Mouse (Mus musculus): ENCODE measurements around the gene Orai3. TPM values are rescaled to one million over a fixed set of nuclear protein-coding genes. Genes with fewer than 3 reads are reported as not detected.
A peak's percentile ranks its signal among the peaks of the same experiment; 100 is the strongest.
"Not testable (repeated sequence)": the region's sequence is repeated elsewhere in the genome, so short reads cannot be mapped to it uniquely, and the experiment has no call there.

Orai3 gene
- polyA plus RNA-seq, 1 experiment from 2014 or later, result 9.1 TPM

DNA sequence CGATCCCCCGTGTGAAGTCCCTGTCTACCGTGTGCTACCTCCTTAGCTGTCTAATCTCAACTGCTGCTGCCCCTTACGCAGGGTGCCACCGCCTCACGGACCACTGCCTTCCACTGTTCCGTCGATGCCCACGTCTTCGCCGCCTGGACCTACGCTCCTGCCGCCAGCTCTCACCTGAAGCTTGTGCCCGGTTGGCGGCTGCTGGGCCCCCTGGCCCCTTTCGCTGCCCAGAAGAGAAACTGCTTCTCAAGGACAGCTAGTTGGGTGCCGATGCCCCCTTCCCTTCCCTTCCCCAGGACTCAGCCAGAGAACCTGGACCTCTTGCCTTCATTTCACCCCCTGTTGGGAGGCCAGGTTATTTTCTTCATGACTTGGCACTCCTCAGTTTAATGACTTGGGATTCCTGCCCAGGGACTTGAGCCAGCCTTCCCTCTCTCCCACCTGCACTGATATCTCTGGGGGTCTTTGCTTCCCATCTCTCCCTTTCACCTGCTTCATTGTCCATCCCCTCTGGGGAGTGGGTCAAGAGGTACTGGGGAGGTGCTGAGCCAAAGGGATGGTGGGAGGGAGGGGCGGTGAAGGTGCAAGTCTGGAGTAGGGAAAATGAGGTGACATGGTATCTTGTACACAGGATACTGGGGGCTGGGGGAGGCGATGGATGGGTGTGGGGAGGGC, 1.8 kb upstream of the Orai3 start:
- Histone ChIP-seq H3K9me3 (no peaks in the 10 kb centered on the region), H3K27me3 (no peaks in the 10 kb centered on the region), H3K4me2 (no peak overlapping the region), H3K9ac (peak overlapping the region; percentile 49; the same call in 1 of the 2 replicates), H3K4me3 (no peak overlapping the region), H3K4me1 (replicated peaks) (peaks cover 30% of the 10 kb centered on the region), H3K36me3 (peaks cover 57% of the 10 kb centered on the region), H3K27ac (peak overlapping the region; percentile 24; the same call in 1 of the 2 replicates)
- no peak for ATAC-seq (ENCODE audit: low FRiP score)
- WGBS, result 93% methylated on average over 19 of the region's 19 CpGs

GRCm38 (mm10) chr7:127768346-127768996, 1.1 kb upstream of the Orai3 start:
- Histone ChIP-seq H3K9me3 (no peaks in the 10 kb centered on the region), H3K4me1 (replicated peaks) (peaks cover 30% of the 10 kb centered on the region), H3K4me3 (no peak overlapping the region), H3K27me3 (no peaks in the 10 kb centered on the region), H3K9ac (no peak overlapping the region), H3K27ac (peak overlapping the region; percentile 24; the same call in 1 of the 2 replicates), H3K36me3 (peaks cover 52% of the 10 kb centered on the region), H3K4me2 (0 out of 2 replicates have a peak overlapping the region, but pooled peaks have one; percentile 65)
- 51% methylated on average over 13 of the region's 13 CpGs for WGBS
- peak; percentile 40 for ATAC-seq (ENCODE audit: low FRiP score)

- Histone ChIP-seq H3K4me1 (replicated peaks) (peaks cover 30% of the 10 kb centered on the region), H3K27me3 (no peaks in the 10 kb centered on the region), H3K4me3 (peak overlapping the region; percentile 43), H3K9me3 (no peaks in the 10 kb centered on the region), H3K27ac (peak overlapping the region; percentile 75), H3K4me2 (peak overlapping the region; percentile 65), H3K36me3 (peaks cover 46% of the 10 kb centered on the region), H3K9ac (peak overlapping the region; percentile 78)
- peak; percentile 82 for ATAC-seq (ENCODE audit: low FRiP score)
- under 1% methylated on average over 16 of the region's 16 CpGs for WGBS
Measured at GRCm38 (mm10) chr7:127768997-127769593, 520 bp upstream of the Orai3 start.

- Histone ChIP-seq H3K9me3 (no peaks in the 10 kb centered on the region), H3K27ac (peak overlapping the region; percentile 75), H3K9ac (peak overlapping the region; percentile 78), H3K4me3 (peak overlapping the region; percentile 43), H3K4me2 (peak overlapping the region; percentile 65), H3K36me3 (peaks cover 34% of the 10 kb centered on the region), H3K4me1 (replicated peaks) (peaks cover 30% of the 10 kb centered on the region), H3K27me3 (no peaks in the 10 kb centered on the region)
- WGBS, result 5% methylated on average over 27 of the region's 27 CpGs
- ATAC-seq (ENCODE audit: low FRiP score), result peak; percentile 18; the same call in 1 of the 2 replicates
Measured at GRCm38 (mm10) chr7:127770039-127770905, 657 bp downstream of the Orai3 start.

DNA sequence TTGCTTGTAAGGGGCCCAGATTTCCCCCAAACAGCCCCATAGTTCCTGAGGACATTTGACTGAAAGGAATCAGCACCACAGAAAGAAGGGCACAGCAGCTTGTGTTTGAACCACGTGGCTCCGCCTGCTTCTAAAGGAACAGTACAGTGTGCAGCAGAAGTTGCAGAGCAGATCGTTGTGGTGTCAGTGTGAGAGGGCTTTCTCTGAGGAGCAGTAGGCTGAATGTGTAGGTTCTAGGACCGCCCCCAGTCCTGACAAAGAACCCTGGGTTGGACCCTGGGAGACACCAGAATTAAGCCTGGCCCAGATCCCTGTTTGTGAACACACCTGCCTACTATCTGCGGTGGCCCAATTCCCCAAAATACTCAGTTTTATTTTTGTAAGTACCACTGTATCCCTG, 1.6 kb downstream of the Orai3 start:
- peaks cover 35% of the 10 kb centered on the region for H3K4me1 ChIP-seq (replicated peaks)
- 77% methylated on average over 5 of the region's 5 CpGs for WGBS
- no peaks in the 10 kb centered on the region for H3K27me3 ChIP-seq
- no peak overlapping the region for H3K4me3 ChIP-seq
- no peak for ATAC-seq (ENCODE audit: low FRiP score)
- H3K4me2 ChIP-seq, result peak overlapping the region; percentile 65
- no peak overlapping the region for H3K27ac ChIP-seq
- peaks cover 24% of the 10 kb centered on the region for H3K36me3 ChIP-seq
- no peaks in the 10 kb centered on the region for H3K9me3 ChIP-seq
- no peak overlapping the region for H3K9ac ChIP-seq

- H3K27me3 ChIP-seq, result no peaks in the 10 kb centered on the region
- no peak for ATAC-seq (ENCODE audit: low FRiP score)
- peaks cover 35% of the 10 kb centered on the region for H3K4me1 ChIP-seq (replicated peaks)
- H3K36me3 ChIP-seq, result peaks cover 16% of the 10 kb centered on the region
- 87% methylated on average over 3 of the region's 3 CpGs for WGBS
- H3K4me3 ChIP-seq, result no peak overlapping the region
- no peaks in the 10 kb centered on the region for H3K9me3 ChIP-seq
- H3K27ac ChIP-seq, result no peak overlapping the region
- H3K4me2 ChIP-seq, result no peak overlapping the region
- H3K9ac ChIP-seq, result no peak overlapping the region
Measured at GRCm38 (mm10) chr7:127772080-127772479, 2.5 kb downstream of the Orai3 start.

DNA sequence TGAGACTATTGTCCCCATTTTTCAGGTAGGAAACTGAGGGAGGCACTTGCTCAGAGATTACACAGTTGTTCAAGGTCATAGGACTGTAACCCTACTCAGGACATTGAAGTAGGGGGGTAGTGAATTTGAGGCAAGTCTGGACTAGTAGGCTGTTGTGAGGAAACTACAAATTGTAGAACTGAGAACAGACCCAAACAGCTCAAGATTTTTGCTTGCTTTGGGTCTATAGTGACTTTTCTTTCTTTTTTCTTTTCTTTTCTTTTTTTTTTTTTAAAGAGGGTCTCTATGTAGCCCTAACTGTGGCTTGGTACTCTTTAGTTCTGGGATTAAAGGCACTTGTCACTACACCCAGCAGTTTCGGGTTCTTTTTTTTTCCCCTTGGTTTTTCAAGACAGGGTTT, 2.9 kb downstream of the Orai3 start:
- Histone ChIP-seq H3K27ac (no peak overlapping the region), H3K4me3 (no peak overlapping the region), H3K27me3 (no peaks in the 10 kb centered on the region), H3K4me2 (no peak overlapping the region), H3K4me1 (replicated peaks) (peaks cover 35% of the 10 kb centered on the region), H3K9ac (no peak overlapping the region), H3K9me3 (no peaks in the 10 kb centered on the region), H3K36me3 (peaks cover 11% of the 10 kb centered on the region)
- ATAC-seq (ENCODE audit: low FRiP score), result no peak
- WGBS, result 100% methylated on average over 1 of the region's 1 CpGs

GRCm38 (mm10) chr7:127773664-127774384, 4.2 kb downstream of the Orai3 start:
- ATAC-seq (ENCODE audit: low FRiP score), result no peak
- Histone ChIP-seq H3K27me3 (no peaks in the 10 kb centered on the region), H3K4me2 (no peak overlapping the region), H3K9me3 (no peaks in the 10 kb centered on the region), H3K4me3 (no peak overlapping the region), H3K36me3 (peaks cover 4% of the 10 kb centered on the region), H3K27ac (no peak overlapping the region), H3K4me1 (replicated peaks) (peaks cover 37% of the 10 kb centered on the region), H3K9ac (peak overlapping the region; percentile 19; the same call in 1 of the 2 replicates)
- WGBS, result 46% methylated on average over 9 of the region's 9 CpGs

GRCm38 (mm10) chr7:127775837-127776236, 6.2 kb downstream of the Orai3 start:
- WGBS, result 81% methylated on average over 7 of the region's 7 CpGs
- Histone ChIP-seq H3K4me2 (peak overlapping the region; percentile 82), H3K36me3 (peaks cover 19% of the 10 kb centered on the region), H3K4me1 (replicated peaks) (peaks cover 21% of the 10 kb centered on the region), H3K27ac (peak overlapping the region; percentile 98), H3K9ac (peak overlapping the region; percentile 91), H3K4me3 (peak overlapping the region; percentile 84)
- H3K9me3 ChIP-seq; ATAC-seq (ENCODE audit: low FRiP score); H3K27me3 ChIP-seq: not testable (repeated sequence)

DNA sequence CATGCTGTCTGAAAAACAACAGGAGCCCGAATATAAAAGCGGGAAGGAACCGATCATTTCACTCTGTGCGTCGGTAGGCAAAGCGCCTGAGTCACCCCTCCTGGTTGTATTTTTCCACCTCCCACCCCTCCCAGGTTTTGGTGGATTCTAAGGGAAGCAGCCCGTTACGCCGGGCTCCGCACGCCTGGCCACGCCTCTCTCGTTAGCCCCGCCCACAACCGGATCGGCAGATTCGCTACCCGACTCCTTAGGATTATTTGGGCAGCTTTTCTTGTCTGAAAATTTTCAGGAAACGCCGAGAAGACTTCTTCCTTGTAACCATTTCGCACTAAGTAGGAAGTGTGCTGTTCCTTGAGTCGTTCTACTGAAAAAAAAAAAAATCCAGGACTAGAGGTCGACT, 6.8 kb downstream of the Orai3 start, which contains the start of gene Setd1a:
TSS of gene Setd1a (plus strand) at position 245 of the 400 bp plus-strand sequence.
- Histone ChIP-seq H3K9ac (peak within 1 kb of the TSS; percentile 91), H3K27ac (peak within 1 kb of the TSS; percentile 98), H3K4me1 (replicated peaks) (peaks cover 20% of the 10 kb centered on the region), H3K27me3 (no peaks in the 10 kb centered on the region), H3K4me3 (peak within 1 kb of the TSS; percentile 84), H3K36me3 (peaks cover 25% of the 10 kb centered on the region), H3K9me3 (no peaks in the 10 kb centered on the region), H3K4me2 (peak within 1 kb of the TSS; percentile 82)
- WGBS, result under 1% methylated on average over 23 of the region's 23 CpGs
- peak; percentile 79 for ATAC-seq (ENCODE audit: low FRiP score)

GRCm38 (mm10) chr7:127776878-127777473, 7.4 kb downstream of the Orai3 start:
- Histone ChIP-seq H3K27me3 (no peaks in the 10 kb centered on the region), H3K27ac (peak overlapping the region; percentile 98), H3K4me2 (peak overlapping the region; percentile 82), H3K9me3 (no peaks in the 10 kb centered on the region), H3K9ac (peak overlapping the region; percentile 91), H3K36me3 (peaks cover 31% of the 10 kb centered on the region), H3K4me3 (peak overlapping the region; percentile 84), H3K4me1 (replicated peaks) (peaks cover 20% of the 10 kb centered on the region)
- WGBS, result 0% methylated on average over 56 of the region's 70 CpGs
- ATAC-seq (ENCODE audit: low FRiP score), result peak; percentile 94
